Mouse (Mus musculus) heart, postnatal 0 days (tissue): ENCODE data around the gene Ank.

Experiments
- CTCF ChIP-seq: IDR thresholded peaks from 2 replicates; pipeline ENCODE4 v1.5.1; 2016; ENCODE audit warnings: antibody characterized with exemption, control low read depth, low read depth
- EP300 ChIP-seq: IDR thresholded peaks from 2 replicates; pipeline ENCODE4 v1.6.1; 2016; ENCODE audit warnings: antibody characterized with exemption, low read depth

GRCm38 (mm10) chr15:27567356-27567755 lies 100.9 kb downstream of the Ank start:
- TF ChIP-seq CTCF (no peak), EP300 (no peak)
